Mouse (Mus musculus) embryo, embryonic 11.5 days (tissue): ENCODE data around the gene Gm10837.

Source experiments
- DNase-seq: peaks from one replicate; pipeline ENCODE4 v3.0.0-alpha.2; 2012; ENCODE audit warnings: low read depth, low spot score

The Gm10837 gene

DNA sequence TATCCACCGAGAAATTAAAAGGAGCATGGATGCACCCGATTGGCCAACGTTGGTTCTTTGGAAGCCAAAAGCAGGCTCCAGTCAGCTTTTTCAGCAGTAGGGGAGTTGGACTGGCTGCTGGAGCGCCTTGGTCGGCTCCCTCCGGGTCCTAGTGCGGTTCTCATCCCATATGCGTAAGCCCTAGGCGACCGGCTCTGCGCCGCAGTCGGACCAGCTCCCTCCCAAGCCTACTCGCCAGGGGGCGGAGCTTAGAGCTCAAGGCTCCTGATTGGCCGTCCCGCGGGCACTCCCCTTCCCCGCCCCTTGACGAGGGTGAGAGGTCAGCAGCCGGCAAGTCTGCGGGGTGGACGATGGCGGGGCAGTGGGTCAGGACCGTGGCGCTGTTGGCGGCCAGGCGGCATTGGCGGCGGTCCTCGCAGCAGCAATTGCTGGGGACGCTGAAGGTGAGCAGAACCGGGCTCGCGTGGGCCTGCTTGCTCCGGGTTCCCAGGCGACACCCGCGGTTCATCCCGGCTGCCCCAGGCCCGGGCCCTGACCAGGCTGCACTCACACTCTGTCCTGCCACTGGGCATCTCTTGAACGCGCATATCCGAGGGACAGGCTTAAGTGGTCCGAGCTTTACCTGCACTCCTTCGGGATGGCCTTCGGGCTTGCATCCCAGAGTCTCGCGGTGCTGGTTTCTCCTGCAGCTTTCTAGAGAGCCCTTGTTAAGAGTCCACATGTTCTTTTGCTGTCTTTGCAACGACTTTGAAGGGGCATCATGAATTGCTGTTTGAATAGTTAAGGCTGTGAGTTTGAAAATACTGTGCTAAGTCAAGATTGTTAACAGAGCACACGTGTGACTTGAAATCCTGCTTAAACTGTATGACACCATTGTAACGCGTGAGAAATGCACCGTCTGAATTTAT lies 43.9 kb downstream of the Gm10837 start, which contains the start of gene Pcca:
Pcca (plus strand) TSS at position 308 of the 908 bp plus-strand sequence.
- peak; percentile 97 for DNase-seq

DNA sequence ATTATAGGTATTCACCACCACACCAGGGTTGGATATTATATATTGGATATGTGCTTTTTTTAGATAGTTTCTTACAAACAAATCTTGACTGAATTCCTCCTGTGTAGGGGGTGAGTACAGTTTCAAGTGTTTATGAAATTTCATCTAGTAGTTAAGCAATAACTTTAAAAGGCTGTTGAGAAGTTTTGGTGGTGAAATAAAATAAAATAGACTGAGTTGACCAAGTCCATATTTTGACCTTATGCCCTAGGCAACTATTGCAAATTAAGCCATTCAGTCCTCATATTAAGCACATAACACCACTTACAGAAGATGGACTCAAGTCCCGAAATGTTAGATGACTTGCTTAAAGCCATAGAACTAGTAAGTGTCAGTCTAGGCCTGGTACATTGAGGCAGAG lies 45.6 kb downstream of the Gm10837 start:
- no peak for DNase-seq
